Mouse (Mus musculus) stomach, postnatal 0 days (tissue): ENCODE data around the gene Suclg1. TPM values are rescaled to one million over a fixed set of nuclear protein-coding genes. Genes with fewer than 3 reads are reported as not detected.

Source experiments
- ATAC-seq: fragments of 200-750 bp; cut with Nextera tagmentation; 2 replicates; pipeline ENCODE4 v1.8.0; 2017; ENCODE audit not compliant: low FRiP score, low TSS enrichment
- DNase-seq: peaks from one replicate; pipeline ENCODE4 v3.0.0-alpha.2; 2016; ENCODE audit warnings: low spot score
- H3K27ac ChIP-seq: fragments of 300-500 bp; sonication (generic); replicated peaks from 2 replicates; pipeline ENCODE4 v1.5.1; 2014; ENCODE audit warnings: mild to moderate bottlenecking, control low read depth
- H3K27me3 ChIP-seq: fragments of 300-500 bp; sonication (generic); 2 replicates; pipeline ENCODE4 v1.6.1; 2014; ENCODE audit warnings: low read length; ENCODE audit not compliant: control insufficient read depth, insufficient read depth
- H3K36me3 ChIP-seq: fragments of 300-500 bp; sonication (generic); 2 replicates; pipeline ENCODE4 v1.6.1; 2014; ENCODE audit warnings: low read length, mixed read lengths; ENCODE audit not compliant: control insufficient read depth, insufficient read depth
- H3K4me1 ChIP-seq: fragments of 300-500 bp; sonication (generic); replicated peaks from 2 replicates; pipeline ENCODE4 v1.6.1; 2014; ENCODE audit warnings: antibody characterized with exemption; ENCODE audit not compliant: control insufficient read depth, insufficient read depth
- H3K4me2 ChIP-seq: fragments of 300-500 bp; sonication (generic); replicated peaks from 2 replicates; pipeline ENCODE4 v1.6.1; 2014; ENCODE audit warnings: low read depth, mild to moderate bottlenecking, control low read depth, moderate library complexity
- H3K4me3 ChIP-seq: fragments of 300-500 bp; sonication (generic); 2 replicates; pipeline ENCODE4 v1.5.1; 2014; ENCODE audit warnings: low read depth, low read length, control low read depth
- H3K9ac ChIP-seq: fragments of 300-500 bp; sonication (generic); 2 replicates; pipeline ENCODE4 v1.6.1; 2014; ENCODE audit warnings: mild to moderate bottlenecking, low read length, control low read depth, mixed read lengths
- H3K9me3 ChIP-seq: fragments of 300-500 bp; sonication (generic); 2 replicates; pipeline ENCODE4 v1.6.1; 2016; ENCODE audit warnings: low read length; ENCODE audit not compliant: control insufficient read depth
- CTCF ChIP-seq: IDR thresholded peaks from 2 replicates; pipeline ENCODE4 v1.5.1; 2016; ENCODE audit warnings: antibody characterized with exemption, low read depth, mild to moderate bottlenecking, moderate library complexity
- EP300 ChIP-seq: optimal IDR thresholded peaks from 2 replicates; pipeline ENCODE3; 2016; ENCODE audit warnings: antibody characterized with exemption
- WGBS: fragments of 180-500 bp; shearing (Covaris S2); extraction: QIAGEN DNeasy Blood & Tissue Kit; methylation state at CpG from one replicate; pipeline ENCODE4 v1.1.7; 2014; 5-methylcytosine and 5-hydroxymethylcytosine counted together
- polyA plus RNA-seq: library from polyadenylated mRNA; unstranded; fragments of >200 nt; fragmentation: Nextera tagmentation; extraction: Ambion mirVana; gene quantifications from 2 replicates; pipeline ENCODE4 v1.2.1, GENCODE M21; 2015

Gene Suclg1
- polyA plus RNA-seq, 1 experiment from 2014 or later = 205 TPM

GRCm38 (mm10) chr6:73253006-73253405, 4.8 kb downstream of the Suclg1 start:
- no peaks in the 10 kb centered on the region for H3K9me3 ChIP-seq
- no peak for DNase-seq
- H3K27ac ChIP-seq = no peak overlapping the region
- H3K36me3 ChIP-seq = peaks cover 10% of the 10 kb centered on the region; the same call in 1 of the 2 replicates
- H3K4me3 ChIP-seq = no peak overlapping the region
- H3K4me1 ChIP-seq = 0 out of 2 replicates have a peak, but pooled peaks cover 2% of the 10 kb centered on the region
- ATAC-seq = no peak
- no peak overlapping the region for H3K9ac ChIP-seq
- 87% methylated on average over 2 of the region's 2 CpGs for WGBS
- TF ChIP-seq CTCF = no peak
- TF ChIP-seq EP300 = no peak
- no peak overlapping the region for H3K4me2 ChIP-seq
- H3K27me3 ChIP-seq = no peaks in the 10 kb centered on the region

DNA sequence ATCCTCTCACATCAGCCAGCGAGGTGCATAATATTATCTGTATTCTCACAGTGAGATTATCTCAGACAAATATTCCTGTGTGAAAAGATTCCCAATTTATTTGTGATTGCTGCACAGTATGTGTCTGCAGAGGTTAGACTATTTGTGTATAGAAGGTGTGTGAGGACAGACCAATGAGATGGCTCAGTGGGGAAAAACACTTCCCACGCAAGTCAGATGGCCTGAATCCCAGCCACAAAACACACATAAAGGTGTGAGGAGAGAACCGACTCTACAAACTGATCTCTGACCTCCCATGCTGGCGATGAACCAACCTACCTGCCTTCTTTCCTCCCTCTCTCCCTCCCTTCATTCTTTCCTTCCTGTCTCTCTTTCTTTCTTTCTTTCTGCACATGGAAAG, 5.4 kb downstream of the Suclg1 start:
- H3K36me3 ChIP-seq = peaks cover 10% of the 10 kb centered on the region; the same call in 1 of the 2 replicates
- TF ChIP-seq EP300 (no peak), CTCF (no peak)
- no peak overlapping the region for H3K4me2 ChIP-seq
- no peak overlapping the region for H3K4me3 ChIP-seq
- no peak overlapping the region for H3K27ac ChIP-seq
- 65% methylated on average over 4 of the region's 4 CpGs for WGBS
- DNase-seq (no peak), ATAC-seq (no peak)
- H3K9me3 ChIP-seq = no peaks in the 10 kb centered on the region
- H3K9ac ChIP-seq = no peak overlapping the region
- no peaks in the 10 kb centered on the region for H3K27me3 ChIP-seq
- H3K4me1 ChIP-seq = 0 out of 2 replicates have a peak, but pooled peaks cover 2% of the 10 kb centered on the region

- 69% methylated on average over 9 of the region's 9 CpGs for WGBS
- no peaks in the 10 kb centered on the region for H3K9me3 ChIP-seq
- DNase-seq = no peak
- no peak overlapping the region for H3K4me3 ChIP-seq
- no peak for ATAC-seq
- H3K36me3 ChIP-seq = peaks cover 10% of the 10 kb centered on the region; the same call in 1 of the 2 replicates
- H3K9ac ChIP-seq = no peak overlapping the region
- TF ChIP-seq EP300 = no peak
- no peak for TF ChIP-seq CTCF
- H3K27ac ChIP-seq = no peak overlapping the region
- H3K27me3 ChIP-seq = no peaks in the 10 kb centered on the region
- no peak overlapping the region for H3K4me2 ChIP-seq
- no peaks in the 10 kb centered on the region for H3K4me1 ChIP-seq
Measured at GRCm38 (mm10) chr6:73254307-73255228, 6.4 kb downstream of the Suclg1 start.

DNA sequence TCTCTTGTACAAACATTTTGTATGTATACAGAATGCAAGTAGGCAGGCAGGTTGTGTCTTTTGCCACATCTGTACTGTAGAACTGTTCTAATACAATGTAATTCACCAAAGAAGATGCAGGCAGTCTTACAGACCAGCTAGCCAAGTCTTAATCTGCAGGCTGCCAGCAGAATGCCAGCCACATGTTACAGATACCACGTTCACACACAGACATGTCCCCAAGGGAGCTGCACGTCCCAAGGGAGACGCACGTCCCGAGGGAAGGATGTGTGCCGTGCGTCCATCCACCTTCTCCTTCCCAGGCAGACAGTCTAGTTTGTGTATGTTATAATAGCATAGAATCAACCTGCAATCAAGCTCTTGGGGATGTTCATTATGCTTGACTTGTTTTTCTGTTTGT, 8.9 kb downstream of the Suclg1 start:
- DNase-seq (no peak), ATAC-seq (no peak)
- H3K27ac ChIP-seq = no peak overlapping the region
- no peak for TF ChIP-seq CTCF
- no peak for TF ChIP-seq EP300
- H3K27me3 ChIP-seq = no peaks in the 10 kb centered on the region
- no peaks in the 10 kb centered on the region for H3K4me1 ChIP-seq
- 89% methylated on average over 7 of the region's 7 CpGs for WGBS
- no peak overlapping the region for H3K9ac ChIP-seq
- peaks cover 19% of the 10 kb centered on the region for H3K36me3 ChIP-seq
- no peaks in the 10 kb centered on the region for H3K9me3 ChIP-seq
- H3K4me2 ChIP-seq = no peak overlapping the region
- no peak overlapping the region for H3K4me3 ChIP-seq

- Histone ChIP-seq H3K27me3 (no peaks in the 10 kb centered on the region), H3K4me2 (no peak overlapping the region), H3K36me3 (peaks cover 30% of the 10 kb centered on the region), H3K4me3 (no peak overlapping the region), H3K4me1 (no peaks in the 10 kb centered on the region), H3K9me3 (no peaks in the 10 kb centered on the region), H3K27ac (no peak overlapping the region), H3K9ac (no peak overlapping the region)
- no peak for TF ChIP-seq CTCF
- no peak for TF ChIP-seq EP300
- no peak for DNase-seq
- no peak for ATAC-seq
- 88% methylated on average over 6 of the region's 6 CpGs for WGBS
Measured at GRCm38 (mm10) chr6:73260110-73260509, 11.9 kb downstream of the Suclg1 start.

DNA sequence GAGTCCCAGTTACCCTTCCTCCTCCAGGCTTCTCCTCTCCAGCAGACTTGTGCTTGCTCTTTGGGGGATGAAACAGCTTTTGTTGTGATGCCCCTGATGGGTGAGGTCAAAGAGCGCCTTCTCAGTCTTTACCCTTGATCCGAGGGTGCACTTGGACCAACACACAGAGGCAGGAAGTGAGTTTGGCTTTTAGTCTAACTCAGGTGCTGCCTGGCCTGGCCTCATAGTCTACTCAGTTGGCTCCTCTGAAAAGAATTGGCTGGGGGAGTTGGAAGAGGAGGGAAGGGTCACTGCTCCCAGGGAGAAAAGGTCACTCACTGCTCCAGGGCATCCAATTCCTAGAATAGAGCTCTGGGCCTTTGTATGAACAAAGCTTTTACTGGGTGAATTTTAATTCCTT, 16.6 kb downstream of the Suclg1 start:
- Histone ChIP-seq H3K27ac (no peak overlapping the region), H3K36me3 (peaks cover 27% of the 10 kb centered on the region), H3K4me1 (no peaks in the 10 kb centered on the region), H3K4me3 (no peak overlapping the region), H3K27me3 (no peaks in the 10 kb centered on the region), H3K9me3 (no peaks in the 10 kb centered on the region), H3K9ac (no peak overlapping the region), H3K4me2 (no peak overlapping the region)
- TF ChIP-seq CTCF (no peak), EP300 (no peak)
- DNase-seq (no peak), ATAC-seq (no peak)
- 77% methylated on average over 2 of the region's 2 CpGs for WGBS
